Mouse (Mus musculus) forebrain, embryonic 10.5 days (tissue): Measurements from ENCODE around the gene Hmcn1. TPM values are rescaled to one million over a fixed set of nuclear protein-coding genes. Genes with fewer than 3 reads are reported as not detected.

ENCODE experiments used
- DNase-seq: peaks from one replicate; pipeline ENCODE4 v3.0.0-alpha.2; 2017; ENCODE audit warnings: low spot score; ENCODE audit errors: extremely low spot score
- H3K27ac ChIP-seq: fragments of 300-500 bp; sonication (generic); 2 replicates; pipeline ENCODE4 v1.5.1; 2016; ENCODE audit warnings: mild to moderate bottlenecking
- H3K27me3 ChIP-seq: fragments of 300-500 bp; sonication (generic); 2 replicates; pipeline ENCODE4 v1.6.1; 2016; ENCODE audit warnings: mild to moderate bottlenecking; ENCODE audit not compliant: poor library complexity, severe bottlenecking
- H3K36me3 ChIP-seq: fragments of 300-500 bp; sonication (generic); replicated peaks from 2 replicates; pipeline ENCODE4 v1.6.1; 2016; ENCODE audit warnings: mild to moderate bottlenecking, moderate library complexity
- H3K4me1 ChIP-seq: fragments of 300-500 bp; sonication (generic); 2 replicates; pipeline ENCODE4 v1.6.1; 2016
- H3K4me3 ChIP-seq: fragments of 300-500 bp; sonication (generic); 2 replicates; pipeline ENCODE4 v1.5.1; 2016; ENCODE audit warnings: mild to moderate bottlenecking, moderate library complexity
- H3K9me3 ChIP-seq: fragments of 300-500 bp; sonication (generic); 2 replicates; pipeline ENCODE4 v1.6.1; 2016; ENCODE audit warnings: mild to moderate bottlenecking, moderate library complexity
- WGBS: fragments of 180-500 bp; shearing (Covaris S2); methylation state at CpG from one replicate; pipeline ENCODE4 v1.1.7; 2016; 5-methylcytosine and 5-hydroxymethylcytosine counted together
- polyA plus RNA-seq: library from polyadenylated mRNA; unstranded; fragments of >200 nt; fragmentation: Nextera tagmentation; extraction: Ambion mirVana; gene quantifications from 2 replicates; pipeline ENCODE4 v1.2.1, GENCODE M21; 2016

The Hmcn1 gene
- polyA plus RNA-seq, 1 experiment from 2014 or later = 9.1 TPM

GRCm38 (mm10) chr1:150747771-150748170 lies 245.5 kb downstream of the Hmcn1 start:
- no peaks in the 10 kb centered on the region for H3K27me3 ChIP-seq
- H3K27ac ChIP-seq = no peak overlapping the region
- H3K9me3 ChIP-seq = no peaks in the 10 kb centered on the region
- 92% methylated on average over 4 of the region's 4 CpGs for WGBS
- H3K4me1 ChIP-seq = peaks cover 8% of the 10 kb centered on the region
- H3K36me3 ChIP-seq = no peaks in the 10 kb centered on the region
- no peak overlapping the region for H3K4me3 ChIP-seq
- no peak for DNase-seq

- 0 out of 2 replicates have a peak overlapping the region, but pooled peaks have one; percentile 31 for H3K27ac ChIP-seq
- WGBS = 82% methylated on average over 19 of the region's 19 CpGs
- peaks cover 12% of the 10 kb centered on the region for H3K4me1 ChIP-seq
- peaks cover 3% of the 10 kb centered on the region for H3K36me3 ChIP-seq
- H3K4me3 ChIP-seq = no peak overlapping the region
- H3K9me3 ChIP-seq = no peaks in the 10 kb centered on the region
- no peaks in the 10 kb centered on the region for H3K27me3 ChIP-seq
- DNase-seq = no peak
Measured at GRCm38 (mm10) chr1:150743097-150743843, 250.0 kb downstream of the Hmcn1 start.

- no peak for DNase-seq
- Histone ChIP-seq H3K4me3 (no peak overlapping the region), H3K27ac (no peak overlapping the region), H3K36me3 (peaks cover 3% of the 10 kb centered on the region), H3K27me3 (no peaks in the 10 kb centered on the region), H3K9me3 (no peaks in the 10 kb centered on the region), H3K4me1 (peaks cover 12% of the 10 kb centered on the region)
- 73% methylated on average over 7 of the region's 7 CpGs for whole genome bisulfite sequencing
Measured at GRCm38 (mm10) chr1:150742376-150743087, 250.7 kb downstream of the Hmcn1 start.

GRCm38 (mm10) chr1:150711438-150711837 lies 281.8 kb downstream of the Hmcn1 start:
- Histone ChIP-seq H3K36me3 (peaks cover 2% of the 10 kb centered on the region; the same call in 1 of the 2 replicates), H3K27me3 (no peaks in the 10 kb centered on the region), H3K9me3 (no peaks in the 10 kb centered on the region), H3K4me3 (no peak overlapping the region), H3K27ac (no peak overlapping the region), H3K4me1 (no peaks in the 10 kb centered on the region)
- 90% methylated on average over 5 of the region's 5 CpGs for WGBS
- DNase-seq = no peak

- Histone ChIP-seq H3K27me3 (no peaks in the 10 kb centered on the region), H3K27ac (no peak overlapping the region), H3K36me3 (no peaks in the 10 kb centered on the region), H3K4me1 (no peaks in the 10 kb centered on the region), H3K9me3 (no peaks in the 10 kb centered on the region), H3K4me3 (no peak overlapping the region)
- 84% methylated on average over 4 of the region's 4 CpGs for WGBS
- DNase-seq = no peak
Measured at GRCm38 (mm10) chr1:150706502-150706901, 286.7 kb downstream of the Hmcn1 start.

GRCm38 (mm10) chr1:150697749-150698148 lies 295.5 kb downstream of the Hmcn1 start:
- no peak overlapping the region for H3K4me3 ChIP-seq
- no peaks in the 10 kb centered on the region for H3K27me3 ChIP-seq
- H3K27ac ChIP-seq = no peak overlapping the region
- H3K36me3 ChIP-seq = no peaks in the 10 kb centered on the region
- DNase-seq = no peak
- no peaks in the 10 kb centered on the region for H3K4me1 ChIP-seq
- WGBS = 88% methylated on average over 3 of the region's 3 CpGs
- H3K9me3 ChIP-seq = no peaks in the 10 kb centered on the region

- no peak overlapping the region for H3K27ac ChIP-seq
- H3K4me3 ChIP-seq = no peak overlapping the region
- peaks cover 4% of the 10 kb centered on the region; the same call in 1 of the 2 replicates for H3K4me1 ChIP-seq
- no peaks in the 10 kb centered on the region for H3K9me3 ChIP-seq
- DNase-seq = peak; percentile 17
- H3K27me3 ChIP-seq = no peaks in the 10 kb centered on the region
- 69% methylated on average over 6 of the region's 6 CpGs for WGBS
- H3K36me3 ChIP-seq = peaks cover 6% of the 10 kb centered on the region; the same call in 1 of the 2 replicates
Measured at GRCm38 (mm10) chr1:150682044-150682443, 311.2 kb downstream of the Hmcn1 start.

- no peak for DNase-seq
- no peaks in the 10 kb centered on the region for H3K9me3 ChIP-seq
- H3K27ac ChIP-seq = no peak overlapping the region
- H3K4me3 ChIP-seq = no peak overlapping the region
- H3K27me3 ChIP-seq = no peaks in the 10 kb centered on the region
- H3K4me1 ChIP-seq = peaks cover 4% of the 10 kb centered on the region; the same call in 1 of the 2 replicates
- WGBS = 92% methylated on average over 3 of the region's 3 CpGs
- H3K36me3 ChIP-seq = peaks cover 6% of the 10 kb centered on the region; the same call in 1 of the 2 replicates
Measured at GRCm38 (mm10) chr1:150681433-150681832, 311.8 kb downstream of the Hmcn1 start.

GRCm38 (mm10) chr1:150681006-150681405 lies 312.2 kb downstream of the Hmcn1 start:
- 90% methylated on average over 15 of the region's 15 CpGs for WGBS
- Histone ChIP-seq H3K36me3 (peaks cover 6% of the 10 kb centered on the region; the same call in 1 of the 2 replicates), H3K4me3 (no peak overlapping the region), H3K4me1 (peaks cover 4% of the 10 kb centered on the region; the same call in 1 of the 2 replicates), H3K9me3 (no peaks in the 10 kb centered on the region), H3K27ac (no peak overlapping the region), H3K27me3 (no peaks in the 10 kb centered on the region)
- DNase-seq = no peak

- 92% methylated on average over 4 of the region's 4 CpGs for WGBS
- Histone ChIP-seq H3K36me3 (0 out of 2 replicates have a peak, but pooled peaks cover 2% of the 10 kb centered on the region), H3K4me3 (no peak overlapping the region), H3K9me3 (no peaks in the 10 kb centered on the region), H3K27me3 (no peaks in the 10 kb centered on the region), H3K4me1 (peaks cover 4% of the 10 kb centered on the region; the same call in 1 of the 2 replicates), H3K27ac (no peak overlapping the region)
- no peak for DNase-seq
Measured at GRCm38 (mm10) chr1:150680345-150680744, 312.9 kb downstream of the Hmcn1 start.

- Histone ChIP-seq H3K9me3 (peaks cover 4% of the 10 kb centered on the region; the same call in 1 of the 2 replicates), H3K4me1 (no peaks in the 10 kb centered on the region), H3K27ac (no peak overlapping the region), H3K4me3 (no peak overlapping the region), H3K36me3 (peaks cover 26% of the 10 kb centered on the region), H3K27me3 (no peaks in the 10 kb centered on the region)
- WGBS = 95% methylated on average over 1 of the region's 1 CpGs
- no peak for DNase-seq
Measured at GRCm38 (mm10) chr1:150645314-150645713, 347.9 kb downstream of the Hmcn1 start.

GRCm38 (mm10) chr1:150639522-150639921 lies 353.7 kb downstream of the Hmcn1 start:
- Histone ChIP-seq H3K4me3 (no peak overlapping the region), H3K9me3 (no peaks in the 10 kb centered on the region), H3K27me3 (no peaks in the 10 kb centered on the region), H3K4me1 (no peaks in the 10 kb centered on the region), H3K27ac (no peak overlapping the region), H3K36me3 (0 out of 2 replicates have a peak, but pooled peaks cover 3% of the 10 kb centered on the region)
- 68% methylated on average over 6 of the region's 6 CpGs for WGBS
- no peak for DNase-seq

GRCm38 (mm10) chr1:150632506-150632905 lies 360.7 kb downstream of the Hmcn1 start:
- H3K9me3 ChIP-seq = no peaks in the 10 kb centered on the region
- H3K36me3 ChIP-seq = peaks cover 12% of the 10 kb centered on the region; the same call in 1 of the 2 replicates
- H3K4me3 ChIP-seq = no peak overlapping the region
- no peaks in the 10 kb centered on the region for H3K4me1 ChIP-seq
- WGBS = 71% methylated on average over 4 of the region's 4 CpGs
- DNase-seq = no peak
- no peaks in the 10 kb centered on the region for H3K27me3 ChIP-seq
- no peak overlapping the region for H3K27ac ChIP-seq
